17 mouse cellular contexts compared by ENCODE assay signal in genomic region chr1:89573486-89573885, GRCm38 (mm10).
"Had no signal": no experiment of that assay in that cellular context is flagged by ENCODE, and none has a peak within 500 bp of the region (broad histone marks: within the 10 kb centered on the region; RNA-seq: fewer than 3 reads in every experiment).

No protein-coding gene starts in this region.

- H3K9me3 ChIP-seq: kidney, embryonic 15.5 days; liver, embryonic 13.5 days; megakaryocyte, embryonic 14.5 days; midbrain, embryonic 10.5 days; midbrain, embryonic 13.5 days; neural tube, embryonic 13.5 days had no signal

- H3K4me3 ChIP-seq: kidney, embryonic 15.5 days; left cerebral cortex, adult 2 months; liver, embryonic 13.5 days; megakaryocyte, embryonic 14.5 days; midbrain, embryonic 10.5 days; midbrain, embryonic 13.5 days; myocyte; neural tube, embryonic 13.5 days had no signal

- H3K36me3 ChIP-seq: kidney, embryonic 15.5 days; liver, embryonic 13.5 days; midbrain, embryonic 10.5 days; midbrain, embryonic 13.5 days; neural tube, embryonic 13.5 days had no signal

- ATAC-seq: midbrain, embryonic 13.5 days; midbrain, embryonic 16.5 days had no signal

- H3K4me2 ChIP-seq: kidney, embryonic 15.5 days; liver, embryonic 13.5 days; midbrain, embryonic 13.5 days; neural tube, embryonic 13.5 days had no signal

- H3K9ac ChIP-seq: kidney, embryonic 15.5 days; liver, embryonic 13.5 days; midbrain, embryonic 13.5 days; neural tube, embryonic 13.5 days had no signal

- H3K27ac ChIP-seq: kidney, embryonic 15.5 days; left cerebral cortex, adult 2 months; liver, embryonic 13.5 days; midbrain, embryonic 10.5 days; midbrain, embryonic 13.5 days; neural tube, embryonic 13.5 days had no signal

- DNase-seq: kidney, postnatal 10 days; kidney, postnatal 36 days; layer of hippocampus, postnatal 36 days; liver, embryonic 13.5 days; lung, adult 2 months; retina, postnatal 1 day; right cerebral cortex, postnatal 14 days; thymus, adult 18-20 months; thymus, postnatal 36 days had no signal

- H3K27me3 ChIP-seq: kidney, embryonic 15.5 days; midbrain, embryonic 13.5 days; neural tube, embryonic 13.5 days had no signal
